Mouse (Mus musculus) layer of hippocampus, postnatal 25 days (tissue): ENCODE data around the gene Tmc3. TPM values are rescaled to one million over a fixed set of nuclear protein-coding genes. Genes with fewer than 3 reads are reported as not detected.

Experiments used
- DNase-seq, 2 experiments: peaks; one replicate each; pipeline ENCODE4 v3.0.0; 2022; ENCODE audit warnings: mixed read lengths in 2 of 2, low spot score in 1 of 2; ENCODE audit errors: extremely low spot score in 1 of 2
- total RNA-seq, 2 experiments: library from RNA; stranded (reverse); gene quantifications; 2 replicates each; pipeline ENCODE4 v1.2.3; 2021

Tmc3 gene
- total RNA-seq: under 1 TPM; 0.17 to 0.23 TPM

DNA sequence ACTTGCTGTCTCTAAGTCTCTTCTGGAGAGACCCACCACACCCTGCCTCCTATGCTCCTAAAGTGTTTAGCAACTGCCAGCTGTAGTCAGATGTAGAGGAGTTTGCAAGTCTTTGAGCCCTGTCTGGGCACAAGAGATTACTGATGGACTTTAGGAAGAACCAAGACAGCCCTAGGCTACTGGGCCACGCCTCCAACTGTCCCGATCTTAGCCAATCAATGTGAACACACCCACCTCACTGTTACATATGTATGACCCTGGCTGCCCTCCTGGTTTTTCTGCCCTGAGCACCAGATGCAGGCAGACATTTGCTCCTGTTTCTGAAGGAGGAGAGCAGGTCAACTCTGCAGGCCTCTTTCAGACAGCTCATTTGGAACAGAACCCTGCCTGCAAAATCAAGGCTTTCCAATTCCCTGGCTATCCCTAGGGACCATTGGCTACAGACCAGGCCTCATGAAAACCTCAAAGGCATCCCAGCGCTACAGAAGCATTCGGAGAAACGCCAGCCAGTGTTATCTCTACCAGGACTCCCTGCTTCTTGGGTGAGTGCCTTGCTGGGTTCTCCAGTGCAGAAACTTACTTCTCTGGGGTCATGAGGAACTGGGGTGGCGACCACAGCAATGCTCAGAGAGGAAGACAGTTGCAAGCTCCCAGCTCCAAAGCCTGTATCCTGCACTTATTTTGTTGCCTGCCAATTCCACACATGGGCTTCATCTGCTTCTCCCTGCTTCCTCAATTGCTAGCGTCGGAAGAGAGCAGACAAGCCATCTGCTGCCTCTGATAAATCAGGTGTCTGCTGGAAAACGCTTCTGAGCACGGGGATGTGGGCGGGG is at the start of gene Tmc3:
TSS of gene Tmc3 (plus strand) at position 289 of the 833 bp plus-strand sequence.
- DNase-seq: peak; percentile 23 to 27

GRCm38 (mm10) chr7:83541536-83542169 is 43.1 kb upstream of the Tmc3 start:
- no peak for DNase-seq

GRCm38 (mm10) chr7:83548686-83549352 is 35.9 kb upstream of the Tmc3 start:
- DNase-seq: no peak

DNA sequence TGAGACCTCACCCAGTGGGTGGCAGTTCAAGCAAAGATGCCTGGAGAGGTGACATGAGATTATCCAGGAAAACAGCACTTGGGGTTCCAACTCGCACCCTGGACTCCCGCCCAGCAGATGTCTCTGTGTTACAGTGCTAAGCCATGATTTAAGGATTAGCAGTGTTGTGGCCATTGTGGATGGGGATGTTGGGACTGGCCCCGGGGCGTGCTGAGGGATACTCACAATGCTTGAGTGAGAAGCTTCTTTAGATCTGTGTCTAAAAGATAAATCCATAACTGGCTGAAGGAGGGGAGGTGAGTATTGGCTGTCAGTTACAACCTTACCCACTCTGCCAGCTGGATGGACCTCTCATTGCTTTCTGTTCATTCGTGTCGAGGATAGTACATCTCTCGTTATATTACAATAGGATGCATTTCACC is 35.4 kb upstream of the Tmc3 start:
- DNase-seq: no peak

GRCm38 (mm10) chr7:83549951-83550407 is 34.7 kb upstream of the Tmc3 start:
- DNase-seq: peak; percentile 10 to 12

DNA sequence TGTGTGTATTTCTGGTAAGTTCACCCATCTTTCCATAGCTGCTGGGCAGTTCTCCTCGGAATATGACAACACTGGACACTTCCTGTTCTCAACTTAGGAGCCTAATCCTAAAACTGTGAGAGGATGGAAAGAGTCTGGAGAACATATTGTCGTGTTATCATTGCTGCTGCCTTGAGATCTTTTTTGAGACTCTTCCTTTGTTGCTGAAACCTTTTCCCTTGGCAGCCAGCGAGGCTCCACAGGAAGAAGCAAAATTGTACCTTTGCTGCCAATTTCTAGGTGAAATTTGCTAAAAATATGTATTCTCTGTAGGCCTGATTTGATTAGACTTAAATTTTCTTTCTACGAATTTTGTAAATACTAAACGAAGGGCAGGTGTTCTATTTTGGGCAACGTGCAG is 30.2 kb upstream of the Tmc3 start:
- DNase-seq: no peak

DNA sequence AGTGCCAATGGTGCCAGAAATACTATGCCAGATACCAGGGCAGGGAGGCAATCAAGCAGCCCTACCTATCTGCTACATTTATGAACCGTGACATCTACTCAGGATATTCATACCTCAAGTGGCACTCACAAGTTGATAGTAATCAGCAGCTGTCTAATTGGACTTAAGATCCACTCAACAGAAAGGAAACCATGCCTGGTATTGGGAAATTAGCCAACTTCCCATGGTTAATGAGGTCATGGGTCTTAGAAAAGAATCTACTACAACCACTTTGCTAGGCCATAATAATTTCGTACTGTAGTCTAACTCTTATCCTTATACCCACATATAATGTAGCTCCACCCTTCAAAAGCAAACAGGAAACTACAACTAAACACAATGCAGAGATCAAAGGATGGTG is 28.2 kb upstream of the Tmc3 start:
- DNase-seq: no peak

DNA sequence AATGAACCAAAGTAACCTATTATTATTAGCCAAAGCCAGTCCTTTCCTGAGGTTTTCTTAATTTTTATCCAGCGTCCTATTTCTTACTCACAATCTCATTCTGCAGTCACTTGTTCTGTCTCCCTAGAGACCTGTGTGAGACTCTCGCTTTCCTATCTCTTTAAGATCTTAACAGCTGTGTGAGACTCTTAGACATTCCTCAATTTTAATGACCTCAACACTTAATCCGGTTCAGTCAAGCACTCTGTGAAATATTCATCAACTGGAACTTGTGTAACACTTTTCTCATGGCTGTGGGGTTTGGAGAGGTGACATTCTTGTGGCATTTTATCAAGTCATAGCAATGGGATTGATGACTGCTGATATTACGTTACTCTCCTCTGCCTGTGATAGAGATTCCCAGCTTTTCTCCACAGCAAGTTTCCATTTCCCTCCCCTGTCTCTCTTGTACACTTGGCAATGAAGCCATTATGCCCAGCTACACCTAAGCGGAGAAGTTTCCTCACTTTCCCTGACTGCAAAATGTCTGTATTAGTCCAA is 25.9 kb upstream of the Tmc3 start:
- no peak for DNase-seq

- DNase-seq: no peak
Observed at GRCm38 (mm10) chr7:83559495-83559894, 25.2 kb upstream of the Tmc3 start.

DNA sequence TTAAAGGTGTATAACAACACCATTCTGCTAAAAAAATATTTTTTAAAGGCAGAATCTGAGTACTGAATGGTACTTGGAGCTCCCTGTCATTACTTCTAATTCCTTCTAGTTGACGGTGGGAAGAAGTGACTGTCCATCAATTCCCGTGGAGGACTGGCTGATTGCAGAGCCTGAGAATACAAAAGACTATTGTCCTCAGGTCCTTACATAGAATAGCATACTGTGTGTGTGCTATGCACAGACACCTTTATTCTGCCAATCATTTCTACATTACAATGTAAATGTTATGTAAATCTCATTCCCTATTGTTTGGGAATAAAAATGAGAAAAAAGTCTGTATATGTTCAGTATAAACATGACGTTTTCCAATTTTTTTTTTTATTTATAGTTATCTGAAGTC is 22.9 kb upstream of the Tmc3 start:
- DNase-seq: no peak

DNA sequence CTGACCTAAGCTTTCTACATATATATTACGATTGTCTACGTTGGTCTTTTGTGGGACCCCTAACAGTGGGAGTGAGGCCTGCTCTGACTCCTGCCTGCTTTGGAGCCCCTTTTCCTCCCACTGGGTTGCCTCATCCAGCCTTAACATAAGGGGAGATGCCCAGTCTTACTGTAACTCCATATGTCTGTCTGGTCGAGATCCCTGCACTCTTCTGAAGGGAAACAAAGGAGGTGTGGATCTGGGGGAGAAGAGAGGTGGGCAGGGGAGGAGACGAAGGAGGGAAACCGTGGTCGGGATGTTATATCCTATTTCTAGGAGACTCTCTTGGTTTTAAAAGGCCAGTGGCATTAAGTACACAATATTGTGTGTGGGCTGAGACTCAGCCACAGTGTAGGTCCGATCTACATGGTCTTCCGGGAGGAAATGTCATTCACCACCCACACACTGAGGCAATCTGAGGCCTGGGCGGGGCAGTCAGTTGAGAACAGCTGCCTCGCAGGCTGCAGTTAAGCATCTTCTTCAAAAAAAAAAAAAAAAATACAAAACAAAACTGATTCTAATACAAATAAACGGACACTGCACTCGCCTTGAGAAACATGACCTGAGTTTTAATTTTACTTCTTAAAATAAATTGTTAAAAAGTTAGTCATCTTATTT is 20.0 kb upstream of the Tmc3 start:
- no peak for DNase-seq

DNA sequence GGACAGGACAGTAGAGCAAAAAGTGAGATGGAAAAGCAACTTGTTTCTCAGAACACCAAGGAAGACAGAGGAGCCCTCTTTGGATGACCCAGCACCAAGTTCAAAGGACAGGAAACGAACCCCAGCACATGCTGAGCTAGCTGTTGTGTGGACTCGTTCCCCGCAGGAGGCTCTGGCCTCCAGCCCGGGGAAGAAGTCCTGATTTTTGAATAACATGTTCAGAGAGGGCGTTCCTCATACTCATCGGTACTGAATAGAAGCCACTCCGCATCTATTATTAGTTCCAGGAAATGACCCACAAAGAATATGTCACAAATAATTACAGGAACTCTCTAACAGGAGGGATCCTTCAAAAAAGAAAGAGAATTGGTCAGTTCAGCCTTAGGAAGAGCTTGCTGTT is 18.8 kb upstream of the Tmc3 start:
- DNase-seq: no peak

GRCm38 (mm10) chr7:83567841-83568500 is 16.8 kb upstream of the Tmc3 start:
- DNase-seq: peak; percentile 17 to 50

DNA sequence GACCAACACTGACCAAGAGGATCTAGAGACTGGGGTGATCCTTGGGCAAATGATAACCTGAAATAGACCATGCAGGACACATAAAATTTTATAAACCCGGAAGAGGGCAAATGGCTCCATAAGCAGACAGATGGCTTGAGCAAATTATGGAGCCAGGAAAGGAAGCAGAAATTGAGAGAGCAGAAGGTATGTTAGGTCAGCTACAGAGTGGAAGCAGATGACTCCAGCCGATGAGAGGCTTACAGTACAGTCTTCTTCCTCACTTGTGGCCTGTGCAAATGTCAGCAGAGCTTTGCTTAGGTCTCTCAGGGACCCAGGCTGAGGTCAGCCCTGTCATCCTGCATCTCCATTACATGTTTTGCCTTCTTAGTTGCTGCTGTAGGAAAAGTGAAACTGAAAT is 15.9 kb upstream of the Tmc3 start:
- DNase-seq: no peak

DNA sequence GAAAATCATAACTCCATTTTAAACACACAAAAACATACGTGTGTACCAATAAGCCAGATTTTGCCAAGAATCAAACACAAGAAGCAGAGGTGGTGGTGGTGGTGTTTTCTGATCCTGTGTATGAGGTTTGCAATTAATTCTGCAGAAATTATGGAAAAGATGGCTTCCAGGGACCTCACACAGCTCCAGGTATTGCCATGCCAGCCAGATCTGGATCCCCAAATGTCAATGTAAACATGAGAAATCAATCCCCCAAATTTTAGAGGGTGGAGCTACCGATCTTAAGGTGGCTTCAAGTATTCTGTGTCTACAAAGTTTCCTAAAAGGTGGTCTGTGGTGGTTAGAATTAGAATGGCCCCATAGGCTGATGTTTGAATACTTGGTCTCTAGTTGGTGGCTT is 15.3 kb upstream of the Tmc3 start:
- no peak for DNase-seq

DNA sequence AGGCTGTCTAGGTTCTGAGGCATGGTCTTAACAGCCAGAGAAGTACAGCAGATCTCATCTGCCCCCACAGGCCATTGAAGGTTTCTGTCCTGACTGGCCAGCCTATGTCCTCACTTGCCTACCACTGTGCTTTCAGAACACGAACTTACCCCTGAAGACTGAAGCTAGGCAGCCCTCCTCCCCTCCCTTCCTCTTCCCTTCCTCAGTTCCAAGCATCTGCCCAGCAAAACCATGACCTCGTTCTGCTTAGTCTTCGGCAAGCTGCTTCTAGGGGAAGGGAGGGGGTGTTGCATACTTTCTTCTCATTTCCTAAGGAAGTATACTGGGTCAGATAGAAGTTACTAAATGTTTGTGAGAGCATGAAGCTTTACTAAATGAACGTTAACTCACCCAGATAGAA is 13.7 kb upstream of the Tmc3 start:
- no peak for DNase-seq

GRCm38 (mm10) chr7:83571901-83572300 is 12.8 kb upstream of the Tmc3 start:
- no peak for DNase-seq

DNA sequence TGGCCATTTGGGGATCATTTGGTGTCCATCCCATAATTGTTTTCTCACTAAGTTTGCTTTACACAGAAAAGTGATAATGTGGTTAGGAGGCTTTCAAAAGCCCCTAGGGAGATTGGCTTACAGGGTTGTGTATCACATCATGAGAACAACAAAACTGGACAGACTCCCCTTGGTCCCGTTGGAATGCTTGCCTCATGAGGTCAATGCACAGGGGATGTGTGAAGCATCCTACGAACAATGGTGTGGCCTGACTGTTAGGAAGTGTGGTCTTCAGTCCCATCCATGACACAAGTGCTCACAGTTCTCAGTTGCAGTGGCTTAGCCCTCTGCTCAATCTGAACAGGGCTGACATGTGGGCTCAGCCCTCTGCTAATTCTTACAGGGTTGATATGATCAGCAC is 12.3 kb upstream of the Tmc3 start:
- no peak for DNase-seq

- no peak for DNase-seq
Observed at GRCm38 (mm10) chr7:83580946-83581345, 3.8 kb upstream of the Tmc3 start.

DNA sequence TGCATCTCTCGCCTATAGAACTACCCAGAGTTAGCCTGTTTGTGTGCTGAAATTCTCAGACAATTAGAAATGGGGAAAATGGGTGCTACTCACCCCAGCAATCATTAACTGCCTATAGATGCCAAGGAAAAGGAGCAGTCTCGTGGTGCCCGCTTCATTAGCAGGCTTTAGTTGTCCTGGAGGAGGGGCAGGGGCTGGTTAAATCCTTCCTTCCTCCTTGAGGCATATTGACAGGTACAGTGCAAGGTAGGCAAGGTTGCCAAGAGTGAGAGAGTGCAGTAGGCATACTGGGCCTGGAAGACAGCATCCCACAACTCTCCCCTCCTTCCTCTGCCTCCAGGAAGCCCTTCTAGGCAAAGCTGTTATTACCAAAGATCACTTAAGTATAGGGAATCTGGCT is 9.3 kb downstream of the Tmc3 start:
- DNase-seq: no peak
